Mouse (Mus musculus) heart, postnatal 0 days (tissue): ENCODE measurements around the gene Gpr152. TPM values are rescaled to one million over a fixed set of nuclear protein-coding genes. Genes with fewer than 3 reads are reported as not detected.

ENCODE experiments used
- ATAC-seq: fragments of 200-750 bp; cut with Nextera tagmentation; 2 replicates; pipeline ENCODE4 v1.8.0; 2017; ENCODE audit warnings: low read depth, moderate number of reproducible peaks, moderate library complexity; ENCODE audit not compliant: insufficient read depth
- DNase-seq: peaks from one replicate; pipeline ENCODE4 v3.0.0-alpha.2; 2016; ENCODE audit warnings: low spot score
- H3K27ac ChIP-seq: fragments of 300-500 bp; sonication (generic); 2 replicates; pipeline ENCODE4 v1.5.1; 2014; ENCODE audit warnings: low read depth, mild to moderate bottlenecking
- H3K27me3 ChIP-seq: fragments of 300-500 bp; sonication (generic); 2 replicates; pipeline ENCODE4 v1.6.1; 2014; ENCODE audit warnings: low read length, mixed read lengths; ENCODE audit not compliant: control insufficient read depth, insufficient read depth
- H3K36me3 ChIP-seq: fragments of 300-500 bp; sonication (generic); replicated peaks from 2 replicates; pipeline ENCODE4 v1.6.1; 2014; ENCODE audit warnings: low read length, mixed read lengths; ENCODE audit not compliant: control insufficient read depth, insufficient read depth
- H3K4me1 ChIP-seq: fragments of 300-500 bp; sonication (generic); 2 replicates; pipeline ENCODE4 v1.6.1; 2014; ENCODE audit warnings: antibody characterized with exemption; ENCODE audit not compliant: control insufficient read depth, insufficient read depth
- H3K4me2 ChIP-seq: fragments of 300-500 bp; sonication (generic); 2 replicates; pipeline ENCODE4 v1.6.1; 2014; ENCODE audit warnings: low read depth, mild to moderate bottlenecking, low read length, moderate library complexity
- H3K4me3 ChIP-seq: fragments of 300-500 bp; sonication (generic); 2 replicates; pipeline ENCODE4 v1.5.1; 2014; ENCODE audit warnings: low read depth, low read length
- H3K9ac ChIP-seq: fragments of 300-500 bp; sonication (generic); replicated peaks from 2 replicates; pipeline ENCODE4 v1.6.1; 2014; ENCODE audit warnings: low read depth, low read length, mixed read lengths
- H3K9me3 ChIP-seq: fragments of 300-500 bp; sonication (generic); replicated peaks from 2 replicates; pipeline ENCODE4 v1.6.1; 2016; ENCODE audit warnings: low read length; ENCODE audit not compliant: control insufficient read depth
- CTCF ChIP-seq: IDR thresholded peaks from 2 replicates; pipeline ENCODE4 v1.5.1; 2016; ENCODE audit warnings: antibody characterized with exemption, control low read depth, low read depth
- EP300 ChIP-seq: IDR thresholded peaks from 2 replicates; pipeline ENCODE4 v1.6.1; 2016; ENCODE audit warnings: antibody characterized with exemption, low read depth
- WGBS: fragments of 180-500 bp; shearing (Covaris S2); extraction: QIAGEN DNeasy Blood & Tissue Kit; methylation state at CpG from one replicate; pipeline ENCODE4 v1.1.7; 2014; 5-methylcytosine and 5-hydroxymethylcytosine counted together
- polyA plus RNA-seq: library from polyadenylated mRNA; unstranded; fragments of >200 nt; fragmentation: Nextera tagmentation; extraction: Ambion mirVana; gene quantifications from 2 replicates; pipeline ENCODE4 v1.2.1, GENCODE M21; 2015
- total RNA-seq: library from RNA; depleted of rRNA; stranded (reverse); fragments of >200 nt; gene quantifications from 2 replicates; pipeline ENCODE4 v1.2.3, GENCODE M21; 2014; ENCODE audit warnings: low replicate concordance

The Gpr152 gene
- total and polyA plus RNA-seq, 2 experiments from 2014 or later: 0.03 TPM; not detected in 1

GRCm38 (mm10) chr19:4149283-4149682 lies 9.7 kb downstream of the Gpr152 start:
- no peaks in the 10 kb centered on the region for H3K9me3 ChIP-seq
- DNase-seq (no peak), ATAC-seq (no peak)
- peak overlapping the region; percentile 88 for H3K4me2 ChIP-seq
- TF ChIP-seq CTCF (no peak), EP300 (no peak)
- H3K4me1 ChIP-seq: peaks cover 21% of the 10 kb centered on the region
- H3K4me3 ChIP-seq: peak overlapping the region; percentile 97
- peak overlapping the region; percentile 89 for H3K27ac ChIP-seq
- no peaks in the 10 kb centered on the region for H3K27me3 ChIP-seq
- H3K9ac ChIP-seq: peak overlapping the region; percentile 96
- 77% methylated on average over 11 of the region's 11 CpGs for WGBS
- H3K36me3 ChIP-seq: peaks cover 37% of the 10 kb centered on the region

DNA sequence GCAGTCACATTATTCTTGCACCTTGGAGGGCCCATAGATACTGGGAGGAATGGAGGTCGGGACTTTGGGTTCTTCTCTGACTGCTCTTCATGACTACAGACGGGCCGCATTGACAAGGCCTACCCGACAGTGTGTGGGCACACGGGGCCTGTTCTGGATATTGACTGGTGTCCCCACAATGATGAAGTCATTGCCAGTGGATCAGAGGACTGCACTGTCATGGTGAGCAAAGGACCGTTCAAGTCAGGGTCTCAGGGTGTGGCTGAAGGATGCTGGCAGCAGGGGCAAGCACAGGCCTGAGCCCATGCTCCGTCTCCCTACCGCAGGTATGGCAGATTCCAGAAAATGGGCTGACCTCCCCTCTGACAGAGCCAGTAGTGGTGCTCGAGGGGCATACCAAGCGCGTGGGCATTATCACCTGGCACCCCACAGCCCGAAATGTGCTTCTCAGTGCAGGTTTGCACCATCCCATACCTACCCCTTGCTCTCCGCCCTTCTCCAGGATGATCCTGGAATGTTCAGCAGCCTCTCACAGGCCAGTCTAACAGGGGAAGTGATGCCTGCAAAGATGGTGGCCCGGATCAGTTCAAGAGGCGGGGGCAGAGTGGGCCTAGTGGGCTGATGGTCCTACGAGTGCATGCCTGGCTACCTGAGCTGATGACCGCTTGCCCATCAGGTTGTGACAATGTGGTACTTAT lies 10.3 kb downstream of the Gpr152 start:
- no peak for DNase-seq
- 92% methylated on average over 17 of the region's 17 CpGs for WGBS
- no peaks in the 10 kb centered on the region for H3K9me3 ChIP-seq
- ATAC-seq: no peak
- TF ChIP-seq EP300 (no peak), CTCF (no peak)
- H3K27ac ChIP-seq: no peak overlapping the region
- H3K4me2 ChIP-seq: peak overlapping the region; percentile 88; the same call in 1 of the 2 replicates
- peaks cover 21% of the 10 kb centered on the region for H3K4me1 ChIP-seq
- H3K9ac ChIP-seq: peak overlapping the region; percentile 96; the same call in 1 of the 2 replicates
- H3K36me3 ChIP-seq: peaks cover 39% of the 10 kb centered on the region
- no peaks in the 10 kb centered on the region for H3K27me3 ChIP-seq
- no peak overlapping the region for H3K4me3 ChIP-seq

GRCm38 (mm10) chr19:4150567-4151487 lies 11.2 kb downstream of the Gpr152 start:
- 81% methylated on average over 22 of the region's 22 CpGs for WGBS
- Histone ChIP-seq H3K27me3 (no peaks in the 10 kb centered on the region), H3K9ac (no peak overlapping the region), H3K9me3 (no peaks in the 10 kb centered on the region), H3K36me3 (peaks cover 39% of the 10 kb centered on the region), H3K27ac (no peak overlapping the region), H3K4me2 (no peak overlapping the region), H3K4me3 (no peak overlapping the region), H3K4me1 (peaks cover 21% of the 10 kb centered on the region)
- TF ChIP-seq EP300: no peak
- TF ChIP-seq CTCF: no peak
- ATAC-seq (no peak), DNase-seq (no peak)

- Histone ChIP-seq H3K4me3 (no peak overlapping the region), H3K9ac (no peak overlapping the region), H3K27ac (no peak overlapping the region), H3K36me3 (peaks cover 42% of the 10 kb centered on the region), H3K4me1 (peaks cover 21% of the 10 kb centered on the region), H3K9me3 (no peaks in the 10 kb centered on the region), H3K27me3 (no peaks in the 10 kb centered on the region), H3K4me2 (no peak overlapping the region)
- DNase-seq: no peak
- ATAC-seq: no peak
- TF ChIP-seq EP300 (no peak), CTCF (no peak)
- 76% methylated on average over 4 of the region's 5 CpGs for WGBS
Measured at GRCm38 (mm10) chr19:4151488-4151860, 11.9 kb downstream of the Gpr152 start.

- no peak for DNase-seq
- Histone ChIP-seq H3K9me3 (no peaks in the 10 kb centered on the region), H3K9ac (no peak overlapping the region), H3K4me3 (no peak overlapping the region), H3K27me3 (no peaks in the 10 kb centered on the region), H3K4me2 (no peak overlapping the region), H3K27ac (no peak overlapping the region), H3K4me1 (peaks cover 21% of the 10 kb centered on the region), H3K36me3 (peaks cover 47% of the 10 kb centered on the region)
- no peak for ATAC-seq
- 69% methylated on average over 5 of the region's 5 CpGs for WGBS
- no peak for TF ChIP-seq EP300
- TF ChIP-seq CTCF: no peak
Measured at GRCm38 (mm10) chr19:4151898-4152297, 12.3 kb downstream of the Gpr152 start.
